Mouse (Mus musculus): ENCODE measurements around the gene Muc5ac. TPM values are rescaled to one million over a fixed set of nuclear protein-coding genes. Genes with fewer than 3 reads are reported as not detected.
"Not testable (repeated sequence)": the region's sequence is repeated elsewhere in the genome, so short reads cannot be mapped to it uniquely, and the experiment has no call there.

Gene Muc5ac
- polyA plus RNA-seq, 1 experiment from 2014 or later, result not detected

GRCm38 (mm10) chr7:141774855-141775254 lies 13.9 kb upstream of the Muc5ac start:
- Histone ChIP-seq H3K4me3 (ENCODE audit: low read depth, low read length) (no peak overlapping the region), H3K27ac (ENCODE audit: low read depth, low read length) (no peak overlapping the region), H3K27me3 (replicated peaks; ENCODE audit: control insufficient read depth, insufficient read depth, low read length) (peaks cover 5% of the 10 kb centered on the region; the same call in 1 of the 2 replicates), H3K36me3 (ENCODE audit: control insufficient read depth, insufficient read depth, low read length) (no peaks in the 10 kb centered on the region), H3K4me1 (replicated peaks; ENCODE audit: control insufficient read depth, insufficient read depth, low read length) (peaks cover 20% of the 10 kb centered on the region), H3K9ac (ENCODE audit: low read depth, low read length) (no peak overlapping the region), H3K4me2 (no peak overlapping the region), H3K9me3 (ENCODE audit: control insufficient read depth, low read length) (no peaks in the 10 kb centered on the region)
- ATAC-seq (replicated peaks; ENCODE audit: low FRiP score), result no peak
- DNase-seq (ENCODE audit: low spot score), result no peak
- WGBS, result 47% methylated on average over 2 of the region's 2 CpGs

GRCm38 (mm10) chr7:141776199-141776598 lies 12.6 kb upstream of the Muc5ac start:
- Histone ChIP-seq H3K27ac (ENCODE audit: low read depth, low read length) (no peak overlapping the region), H3K36me3 (ENCODE audit: control insufficient read depth, insufficient read depth, low read length) (no peaks in the 10 kb centered on the region), H3K27me3 (replicated peaks; ENCODE audit: control insufficient read depth, insufficient read depth, low read length) (peaks cover 5% of the 10 kb centered on the region; the same call in 1 of the 2 replicates), H3K9ac (ENCODE audit: low read depth, low read length) (no peak overlapping the region), H3K4me1 (replicated peaks; ENCODE audit: control insufficient read depth, insufficient read depth, low read length) (peaks cover 13% of the 10 kb centered on the region), H3K4me2 (no peak overlapping the region), H3K9me3 (ENCODE audit: control insufficient read depth, low read length) (no peaks in the 10 kb centered on the region), H3K4me3 (ENCODE audit: low read depth, low read length) (no peak overlapping the region)
- 82% methylated on average over 5 of the region's 5 CpGs for WGBS
- DNase-seq (ENCODE audit: low spot score) (no peak), ATAC-seq (replicated peaks; ENCODE audit: low FRiP score) (no peak)

DNA sequence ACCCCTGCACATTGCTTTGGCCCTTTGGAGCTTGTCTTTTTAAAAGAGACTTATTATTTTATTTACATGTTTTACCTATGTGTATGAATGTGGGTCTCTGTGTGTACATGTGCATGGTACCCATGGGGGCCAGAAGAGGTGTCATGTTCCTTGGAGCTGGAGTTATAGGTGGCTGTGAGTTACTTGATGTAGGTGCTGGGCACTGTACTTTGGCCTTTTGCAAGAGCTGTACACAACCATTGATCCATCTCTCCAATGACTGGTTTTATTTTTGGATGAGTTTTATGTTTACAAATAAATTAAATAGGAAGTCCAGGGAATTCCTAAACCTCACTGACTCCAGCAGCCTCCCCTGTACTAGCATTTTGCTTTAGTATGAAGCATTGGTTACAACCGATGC lies 5.5 kb downstream of the Muc5ac start:
- ATAC-seq (replicated peaks; ENCODE audit: low FRiP score), result no peak
- no peak overlapping the region for H3K27ac ChIP-seq (ENCODE audit: low read depth, low read length)

GRCm38 (mm10) chr7:141803206-141803605 lies 14.4 kb downstream of the Muc5ac start:
- WGBS, result 87% methylated on average over 7 of the region's 7 CpGs
- ATAC-seq (replicated peaks; ENCODE audit: low FRiP score) (no peak), DNase-seq (ENCODE audit: low spot score) (no peak)
- no peaks in the 10 kb centered on the region for H3K9me3 ChIP-seq (ENCODE audit: control insufficient read depth, low read length)
- H3K4me3 ChIP-seq (ENCODE audit: low read depth, low read length), result no peak overlapping the region
- H3K36me3 ChIP-seq (ENCODE audit: control insufficient read depth, insufficient read depth, low read length), result no peaks in the 10 kb centered on the region
- H3K27me3 ChIP-seq (replicated peaks; ENCODE audit: control insufficient read depth, insufficient read depth, low read length), result 0 out of 2 replicates have a peak, but pooled peaks cover 3% of the 10 kb centered on the region
- H3K4me2 ChIP-seq, result no peak overlapping the region
- no peak overlapping the region for H3K9ac ChIP-seq (ENCODE audit: low read depth, low read length)
- H3K27ac ChIP-seq (ENCODE audit: low read depth, low read length), result no peak overlapping the region
- H3K4me1 ChIP-seq (replicated peaks; ENCODE audit: control insufficient read depth, insufficient read depth, low read length), result no peaks in the 10 kb centered on the region

More for the DNA sequence above, 5.5 kb downstream of the Muc5ac start:
- Histone ChIP-seq H3K9ac (ENCODE audit: low read depth, low read length) (no peak overlapping the region), H3K4me2 (no peak overlapping the region), H3K36me3 (ENCODE audit: control insufficient read depth, insufficient read depth, low read length) (no peaks in the 10 kb centered on the region), H3K4me3 (ENCODE audit: low read depth, low read length) (no peak overlapping the region), H3K9me3 (ENCODE audit: control insufficient read depth, low read length) (peaks cover 6% of the 10 kb centered on the region; the same call in 1 of the 2 replicates), H3K27me3 (replicated peaks; ENCODE audit: control insufficient read depth, insufficient read depth, low read length) (peaks cover 5% of the 10 kb centered on the region; the same call in 1 of the 2 replicates), H3K4me1 (replicated peaks; ENCODE audit: control insufficient read depth, insufficient read depth, low read length) (no peaks in the 10 kb centered on the region)
- no peak for DNase-seq (ENCODE audit: low spot score)
- WGBS, result 97% methylated on average over 1 of the region's 1 CpGs

- H3K36me3 ChIP-seq (ENCODE audit: control insufficient read depth, insufficient read depth, low read length), result no peaks in the 10 kb centered on the region
- H3K4me1 ChIP-seq (replicated peaks; ENCODE audit: control insufficient read depth, insufficient read depth, low read length), result no peaks in the 10 kb centered on the region
- no peak overlapping the region for H3K4me2 ChIP-seq
- H3K9me3 ChIP-seq (ENCODE audit: control insufficient read depth, low read length), result no peaks in the 10 kb centered on the region
- DNase-seq (ENCODE audit: low spot score), result no peak
- no peak overlapping the region for H3K4me3 ChIP-seq (ENCODE audit: low read depth, low read length)
- 0 out of 2 replicates have a peak, but pooled peaks cover 3% of the 10 kb centered on the region for H3K27me3 ChIP-seq (replicated peaks; ENCODE audit: control insufficient read depth, insufficient read depth, low read length)
- no peak for ATAC-seq (replicated peaks; ENCODE audit: low FRiP score)
- H3K27ac ChIP-seq (ENCODE audit: low read depth, low read length), result no peak overlapping the region
- H3K9ac ChIP-seq (ENCODE audit: low read depth, low read length), result no peak overlapping the region
- WGBS, result 80% methylated on average over 7 of the region's 7 CpGs
Measured at GRCm38 (mm10) chr7:141805384-141805783, 16.6 kb downstream of the Muc5ac start.

DNA sequence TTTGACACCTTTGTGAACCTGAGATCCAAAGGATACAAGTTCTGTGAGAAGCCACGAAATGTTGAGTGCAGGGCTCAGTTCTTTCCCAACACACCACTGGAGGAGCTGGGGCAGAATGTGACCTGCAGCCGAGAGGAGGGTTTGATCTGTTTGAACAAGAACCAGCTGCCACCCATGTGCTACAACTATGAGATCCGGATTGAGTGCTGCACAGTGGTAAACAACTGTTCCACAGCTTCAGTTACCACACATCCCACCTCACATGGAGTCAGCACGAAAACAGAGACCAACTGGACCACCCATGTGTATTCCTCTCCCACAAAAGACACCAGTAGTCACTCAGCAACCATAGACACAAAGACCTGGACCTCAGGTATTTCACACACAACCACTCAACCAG lies 19.1 kb downstream of the Muc5ac start:
- no CpG with 5 or more reads among the region's 4 CpGs for WGBS
- H3K9ac ChIP-seq (ENCODE audit: low read depth, low read length); H3K9me3 ChIP-seq (ENCODE audit: control insufficient read depth, low read length); H3K27ac ChIP-seq (ENCODE audit: low read depth, low read length); ATAC-seq (replicated peaks; ENCODE audit: low FRiP score); H3K4me3 ChIP-seq (ENCODE audit: low read depth, low read length); H3K36me3 ChIP-seq (ENCODE audit: control insufficient read depth, insufficient read depth, low read length); H3K4me2 ChIP-seq; H3K4me1 ChIP-seq (replicated peaks; ENCODE audit: control insufficient read depth, insufficient read depth, low read length); DNase-seq (ENCODE audit: low spot score); H3K27me3 ChIP-seq (replicated peaks; ENCODE audit: control insufficient read depth, insufficient read depth, low read length): not testable (repeated sequence)

DNA sequence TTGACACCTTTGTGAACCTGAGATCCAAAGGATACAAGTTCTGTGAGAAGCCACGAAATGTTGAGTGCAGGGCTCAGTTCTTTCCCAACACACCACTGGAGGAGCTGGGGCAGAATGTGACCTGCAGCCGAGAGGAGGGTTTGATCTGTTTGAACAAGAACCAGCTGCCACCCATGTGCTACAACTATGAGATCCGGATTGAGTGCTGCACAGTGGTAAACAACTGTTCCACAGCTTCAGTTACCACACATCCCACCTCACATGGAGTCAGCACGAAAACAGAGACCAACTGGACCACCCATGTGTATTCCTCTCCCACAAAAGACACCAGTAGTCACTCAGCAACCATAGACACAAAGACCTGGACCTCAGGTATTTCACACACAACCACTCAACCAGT lies 21.2 kb downstream of the Muc5ac start:
- H3K9me3 ChIP-seq (ENCODE audit: control insufficient read depth, low read length); H3K9ac ChIP-seq (ENCODE audit: low read depth, low read length); ATAC-seq (replicated peaks; ENCODE audit: low FRiP score); H3K4me1 ChIP-seq (replicated peaks; ENCODE audit: control insufficient read depth, insufficient read depth, low read length); H3K27ac ChIP-seq (ENCODE audit: low read depth, low read length); H3K27me3 ChIP-seq (replicated peaks; ENCODE audit: control insufficient read depth, insufficient read depth, low read length); H3K36me3 ChIP-seq (ENCODE audit: control insufficient read depth, insufficient read depth, low read length); DNase-seq (ENCODE audit: low spot score); H3K4me3 ChIP-seq (ENCODE audit: low read depth, low read length); H3K4me2 ChIP-seq: not testable (repeated sequence)
- no CpG with 5 or more reads among the region's 4 CpGs for WGBS

DNA sequence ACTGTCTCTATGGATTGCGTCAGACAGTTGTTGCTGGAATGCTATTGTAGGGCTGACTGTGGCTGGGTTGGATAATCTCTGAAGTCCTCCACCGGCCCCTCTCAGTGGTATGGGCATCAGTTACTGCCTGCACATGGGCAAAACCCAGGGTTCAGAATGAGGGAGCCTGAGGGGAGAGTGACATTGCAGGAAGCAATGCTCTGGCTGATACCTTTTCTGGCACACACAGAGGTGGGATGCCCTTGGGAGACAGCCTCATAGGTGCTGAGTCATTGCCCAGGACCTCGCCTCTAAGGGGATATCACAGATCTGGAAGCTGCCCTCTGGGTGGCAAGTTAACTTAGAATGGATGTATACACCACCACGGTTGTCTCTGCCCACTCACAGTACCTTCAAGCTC lies 24.5 kb downstream of the Muc5ac start:
- Histone ChIP-seq H3K4me1 (replicated peaks; ENCODE audit: control insufficient read depth, insufficient read depth, low read length) (no peaks in the 10 kb centered on the region), H3K9ac (ENCODE audit: low read depth, low read length) (no peak overlapping the region), H3K4me2 (no peak overlapping the region), H3K4me3 (ENCODE audit: low read depth, low read length) (no peak overlapping the region), H3K27me3 (replicated peaks; ENCODE audit: control insufficient read depth, insufficient read depth, low read length) (no peaks in the 10 kb centered on the region; the same call in 1 of the 2 replicates), H3K36me3 (ENCODE audit: control insufficient read depth, insufficient read depth, low read length) (no peaks in the 10 kb centered on the region), H3K27ac (ENCODE audit: low read depth, low read length) (no peak overlapping the region), H3K9me3 (ENCODE audit: control insufficient read depth, low read length) (no peaks in the 10 kb centered on the region)
- no peak for ATAC-seq (replicated peaks; ENCODE audit: low FRiP score)
- WGBS, result 75% methylated on average over 4 of the region's 4 CpGs
- DNase-seq (ENCODE audit: low spot score), result no peak

GRCm38 (mm10) chr7:141815361-141815760 lies 26.6 kb downstream of the Muc5ac start:
- WGBS, result 78% methylated on average over 4 of the region's 4 CpGs
- H3K4me1 ChIP-seq (replicated peaks; ENCODE audit: control insufficient read depth, insufficient read depth, low read length), result no peaks in the 10 kb centered on the region
- H3K9ac ChIP-seq (ENCODE audit: low read depth, low read length), result no peak overlapping the region
- ATAC-seq (replicated peaks; ENCODE audit: low FRiP score), result no peak
- H3K9me3 ChIP-seq (ENCODE audit: control insufficient read depth, low read length), result no peaks in the 10 kb centered on the region
- no peaks in the 10 kb centered on the region; the same call in 1 of the 2 replicates for H3K27me3 ChIP-seq (replicated peaks; ENCODE audit: control insufficient read depth, insufficient read depth, low read length)
- no peak overlapping the region for H3K4me3 ChIP-seq (ENCODE audit: low read depth, low read length)
- DNase-seq (ENCODE audit: low spot score), result no peak
- H3K27ac ChIP-seq (ENCODE audit: low read depth, low read length), result no peak overlapping the region
- no peak overlapping the region for H3K4me2 ChIP-seq
- H3K36me3 ChIP-seq (ENCODE audit: control insufficient read depth, insufficient read depth, low read length), result no peaks in the 10 kb centered on the region
